Mouse (Mus musculus): ENCODE measurements around the gene Sirt5.

The Sirt5 gene

DNA sequence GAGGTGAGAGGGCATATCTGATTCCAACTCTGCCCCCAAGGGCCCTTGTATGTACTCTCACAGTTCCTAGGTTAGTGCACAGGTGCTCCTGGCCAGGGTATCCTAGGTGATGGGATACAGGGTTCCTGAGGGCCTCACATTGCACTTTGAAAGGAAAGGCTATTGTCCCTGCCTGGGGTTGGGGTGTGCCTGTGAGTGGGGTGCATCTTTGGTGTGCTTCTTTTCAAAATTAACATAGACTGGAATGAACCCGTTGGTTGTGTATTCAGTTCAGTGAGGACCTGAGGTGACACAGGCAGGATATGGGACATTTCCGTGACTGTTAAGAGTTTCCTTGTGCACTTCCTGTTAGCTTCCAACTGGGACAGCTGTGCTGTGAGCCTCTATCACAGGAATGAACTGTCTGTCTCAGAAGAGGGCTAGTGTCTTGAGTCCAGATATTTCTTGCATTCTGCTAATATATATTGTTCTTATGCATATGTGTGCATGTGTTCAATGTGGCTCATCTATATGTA lies 9.7 kb downstream of the Sirt5 start:
- DNase-seq = no peak

- DNase-seq = no peak
Observed at GRCm38 (mm10) chr13:43379989-43380388, 14.7 kb downstream of the Sirt5 start.

- no peak for DNase-seq
Observed at GRCm38 (mm10) chr13:43385321-43385720, 20.0 kb downstream of the Sirt5 start.

- DNase-seq = no peak
Observed at GRCm38 (mm10) chr13:43397700-43398296, 32.5 kb downstream of the Sirt5 start.

- peak; percentile 89 to 94 for DNase-seq
Observed at GRCm38 (mm10) chr13:43398297-43399080, 33.2 kb downstream of the Sirt5 start, which contains the start of gene Nol7. Gene Nol7, plus strand, starts transcription at chr13:43398390.

DNA sequence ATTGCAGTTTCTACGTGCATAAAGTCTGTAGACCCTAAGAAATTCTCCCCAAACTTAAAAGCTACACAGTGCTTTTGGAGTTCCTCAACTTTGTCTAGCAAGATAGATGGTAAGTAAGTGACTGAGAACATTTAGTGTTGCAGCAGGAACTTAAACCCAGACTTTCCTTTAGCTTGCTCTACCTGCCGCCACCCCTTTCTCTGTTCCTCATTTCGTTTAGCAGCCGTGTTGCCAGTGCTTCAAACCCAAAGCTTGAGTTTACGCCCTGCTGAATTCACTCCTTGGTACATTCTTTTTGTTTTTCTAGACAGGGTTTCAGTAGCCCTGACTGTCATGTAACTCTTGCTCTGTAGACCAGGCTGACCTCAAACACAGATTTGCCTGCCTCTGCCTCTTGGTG lies 34.3 kb downstream of the Sirt5 start:
- no peak for DNase-seq

DNA sequence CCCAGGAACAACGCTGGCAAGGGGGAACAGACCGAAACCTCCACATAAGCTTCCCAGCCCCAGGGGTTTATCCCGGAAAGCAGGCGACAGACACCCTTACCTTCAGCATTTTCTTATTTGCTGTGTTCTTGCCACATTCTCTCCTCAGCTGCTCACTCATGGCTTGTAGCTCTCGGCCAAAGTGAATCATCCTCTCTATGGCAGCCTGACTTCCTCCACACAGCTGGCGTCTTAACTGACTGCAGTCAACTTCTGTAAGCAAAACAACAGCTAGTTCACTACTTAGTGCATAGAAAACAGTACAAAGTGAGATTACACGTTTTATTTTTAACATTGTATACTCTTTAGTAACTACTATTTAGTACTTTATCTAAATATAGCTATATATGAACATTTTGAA lies 47.0 kb downstream of the Sirt5 start:
- no peak for DNase-seq

- peak in 1 of 2 experiments; percentile 36 for DNase-seq
Observed at GRCm38 (mm10) chr13:43413611-43414010, 48.3 kb downstream of the Sirt5 start.

- no peak for DNase-seq
Observed at GRCm38 (mm10) chr13:43415249-43415648, 50.0 kb downstream of the Sirt5 start.

DNA sequence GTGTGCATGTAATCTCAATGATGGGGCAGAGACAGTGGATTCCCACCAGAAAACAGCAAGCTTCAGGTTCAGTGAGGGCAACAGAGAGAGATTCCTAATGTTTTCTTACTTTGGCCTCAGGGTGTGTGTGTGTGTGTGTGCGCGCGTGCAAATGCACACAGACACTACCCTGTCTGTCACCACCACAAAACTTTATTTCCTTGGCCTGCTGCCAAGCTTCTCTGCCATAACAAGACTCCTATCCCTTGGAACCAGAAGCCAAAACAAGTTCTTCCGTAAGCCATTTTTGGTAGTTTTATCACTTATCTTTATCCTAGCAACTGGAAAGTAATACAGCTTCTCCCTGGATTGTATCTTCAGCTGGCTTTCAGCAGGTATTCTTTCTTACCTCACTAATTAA lies 63.1 kb downstream of the Sirt5 start:
- DNase-seq = no peak

DNA sequence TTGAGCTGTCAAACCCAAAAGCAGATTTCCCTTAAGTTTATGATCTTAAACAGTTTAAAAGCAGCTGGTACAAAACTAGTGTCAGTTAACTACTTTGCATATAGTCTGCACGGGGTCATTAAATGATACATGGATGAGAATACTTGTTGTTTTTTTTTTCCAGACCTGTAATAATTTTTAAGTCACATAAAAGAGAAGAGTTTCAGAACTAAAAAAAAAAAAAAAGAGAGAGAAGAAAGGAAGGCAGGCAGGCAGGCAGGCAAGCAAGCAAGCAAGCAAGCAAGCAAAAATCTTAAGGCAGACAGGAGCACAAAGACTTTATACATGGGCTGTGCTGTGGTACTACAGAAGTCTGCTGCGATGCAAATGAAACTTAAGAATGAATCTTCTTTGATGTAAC lies 68.1 kb downstream of the Sirt5 start:
- no peak for DNase-seq

DNA sequence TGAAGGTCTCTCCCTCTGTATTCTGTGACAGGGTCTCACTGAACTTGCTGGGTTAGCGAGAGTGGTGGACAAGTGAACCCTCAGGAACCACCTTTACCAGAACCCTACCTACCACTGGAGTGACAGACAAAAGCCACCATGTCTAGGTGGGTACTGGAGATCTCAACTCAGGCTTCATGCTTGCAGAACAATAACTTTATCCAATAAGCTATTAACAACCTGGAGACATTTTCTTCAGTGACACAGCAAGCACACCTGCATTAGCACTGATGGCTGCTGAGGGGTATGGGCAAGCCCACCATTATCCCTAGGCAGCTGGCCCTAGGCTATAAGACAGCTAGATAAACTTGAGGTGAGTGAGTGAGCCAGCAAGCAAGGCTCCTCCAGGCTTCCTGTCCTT lies 75.1 kb downstream of the Sirt5 start:
- no peak for DNase-seq

DNA sequence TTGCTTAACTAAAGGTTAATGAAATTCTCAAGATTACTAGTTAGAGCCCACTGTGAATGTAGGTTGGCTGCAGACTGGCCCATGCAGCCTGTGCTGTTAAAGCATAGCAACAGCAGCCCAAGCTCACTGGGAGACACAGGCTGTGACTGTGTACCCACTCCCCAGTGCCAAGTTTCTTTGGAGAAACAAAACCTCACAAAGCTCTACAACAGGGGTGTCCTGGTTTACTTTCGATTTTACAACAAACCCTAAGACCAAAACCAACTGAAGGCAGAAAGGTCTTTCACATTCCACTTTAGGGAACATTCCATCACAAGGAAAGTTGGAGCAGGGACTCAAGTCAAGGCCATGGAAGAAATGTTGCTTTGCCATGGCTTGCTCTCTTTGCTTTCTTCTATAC lies 77.3 kb downstream of the Sirt5 start:
- no peak for DNase-seq

DNA sequence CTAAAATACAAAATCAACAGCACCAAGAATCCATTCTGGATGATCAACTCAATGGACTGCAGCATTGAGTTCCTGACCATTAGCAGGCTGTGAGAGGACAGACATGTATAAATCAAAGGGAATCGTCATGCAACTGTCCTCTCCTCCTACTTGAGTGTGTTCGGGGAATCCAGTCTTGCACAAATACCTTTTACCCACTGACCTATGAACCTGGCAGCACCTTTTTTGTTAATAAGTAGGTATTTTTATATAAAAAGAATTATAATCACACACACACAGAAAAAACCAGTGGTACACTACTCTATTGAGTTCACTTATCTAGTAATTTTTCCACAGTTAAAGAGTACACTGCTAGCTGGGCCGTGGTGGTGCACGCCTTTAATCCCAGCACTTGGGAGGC lies 78.4 kb downstream of the Sirt5 start:
- no peak for DNase-seq

DNA sequence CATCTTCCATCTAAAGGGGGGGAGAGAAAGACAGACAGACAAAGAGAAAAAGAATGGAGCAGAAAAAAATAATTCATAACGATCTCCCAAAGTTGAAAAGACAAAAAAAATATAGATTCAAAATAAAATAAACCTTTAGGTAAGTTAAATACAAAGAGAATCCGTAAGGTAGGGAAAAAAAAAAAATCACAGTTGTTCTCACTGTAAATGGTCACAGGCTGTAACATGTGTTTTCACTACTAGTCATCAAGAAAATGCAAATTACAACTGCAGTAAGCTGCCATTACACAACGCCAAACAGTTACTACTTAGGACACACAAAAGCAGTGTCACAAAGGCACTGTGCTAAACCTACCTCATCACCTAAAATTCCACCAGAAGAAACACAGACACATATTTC lies 79.4 kb downstream of the Sirt5 start:
- no peak for DNase-seq

Measured in kidney, adult 8-10 months (tissue).